Mouse (Mus musculus): Measurements from ENCODE around the gene Epdr1.

Gene Epdr1

DNA sequence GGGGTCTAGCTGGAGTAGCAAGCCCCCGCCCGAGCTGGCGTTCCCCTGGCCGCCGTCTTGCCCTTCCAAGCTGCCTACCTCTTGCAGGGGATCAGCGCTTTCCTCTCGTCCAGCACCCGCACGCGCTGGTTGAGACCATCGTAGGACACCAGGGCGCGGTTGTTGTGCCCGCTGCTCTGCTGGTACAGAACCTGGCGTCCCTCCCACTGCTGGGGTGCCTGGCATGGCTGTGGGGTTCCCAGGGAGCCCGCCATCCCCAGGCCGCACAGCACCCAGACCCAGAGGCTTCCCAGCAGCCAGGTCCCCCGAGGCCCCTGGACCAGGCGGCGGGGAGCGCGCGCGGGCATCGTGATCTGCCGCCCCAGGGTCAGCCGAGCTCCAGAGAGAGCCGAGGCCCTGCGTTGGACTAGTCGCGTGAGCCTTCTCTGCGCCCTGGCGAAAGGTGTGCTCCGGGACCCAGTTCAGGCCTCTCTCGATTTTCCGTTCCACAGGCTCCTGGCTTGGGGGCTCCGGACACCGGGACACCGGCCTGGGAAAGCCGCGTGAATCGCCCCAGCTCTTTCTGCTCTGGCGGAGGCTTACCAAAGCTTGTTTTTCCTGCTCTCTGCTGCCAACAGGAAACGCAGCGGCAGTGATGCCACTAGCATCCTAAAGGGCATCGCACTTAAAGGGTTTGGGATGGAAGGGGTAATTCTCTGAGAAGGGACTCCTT, at the start of gene Epdr1:
Epdr1 (minus strand) TSS at position 712 of the 712 bp plus-strand sequence.
- in situ Hi-C loops (cut with MboI, MseI) = no loop called here

DNA sequence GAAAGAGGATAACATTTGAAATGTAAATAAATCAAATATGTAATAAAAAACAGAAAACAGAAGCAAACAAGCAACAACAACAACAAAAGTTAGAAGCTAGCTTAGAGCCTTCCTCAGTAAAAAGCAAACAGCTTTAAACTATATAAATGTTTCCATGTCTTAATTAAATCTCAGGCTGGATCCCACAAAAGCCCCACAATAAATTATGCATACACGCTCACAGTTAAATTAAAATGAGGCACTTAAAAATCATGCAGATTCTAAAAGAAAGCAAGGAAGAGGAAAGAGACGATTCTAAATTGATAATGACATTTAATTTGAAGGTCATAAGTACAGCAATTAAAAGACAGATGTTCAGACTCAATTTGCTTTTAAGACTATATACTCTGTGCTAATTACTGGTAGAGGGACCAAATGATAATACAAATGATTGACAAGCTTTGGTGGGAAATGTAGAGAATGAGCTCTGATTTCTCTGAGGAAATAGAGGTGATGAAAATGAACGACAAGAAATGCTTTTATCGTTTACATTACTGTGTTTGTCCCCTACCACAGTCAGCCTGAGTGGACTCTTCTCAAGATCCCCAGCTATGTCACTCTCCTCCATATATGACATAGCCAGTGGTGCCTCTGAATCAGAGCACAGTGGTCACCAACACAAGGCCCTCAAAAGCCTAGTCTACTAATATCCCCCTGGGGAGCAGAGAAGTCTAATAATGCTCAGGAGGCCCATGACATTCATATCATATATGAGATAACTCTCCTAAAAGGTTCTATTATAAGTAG, 48.8 kb upstream of the Epdr1 start:
- in situ Hi-C loops (cut with MboI, MseI) = no loop called here

DNA sequence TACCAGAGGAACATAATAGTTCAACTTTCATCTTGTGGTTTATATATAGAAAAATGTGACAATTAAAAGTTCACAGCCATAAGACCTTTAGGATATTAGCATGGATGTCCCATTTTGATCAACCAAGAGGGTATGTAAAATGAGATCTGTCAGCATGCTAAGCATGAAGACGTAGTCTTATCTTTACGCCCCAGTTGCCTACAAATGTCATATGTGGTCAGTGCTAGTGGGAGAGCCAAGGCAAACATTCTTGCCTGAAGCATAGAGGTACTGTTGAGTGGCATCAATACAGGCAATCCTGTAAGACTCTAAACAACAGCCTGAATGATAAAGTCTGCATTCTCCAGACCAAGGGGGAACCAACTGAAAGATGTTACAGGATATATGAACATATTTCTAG, 32.7 kb upstream of the Epdr1 start:
- in situ Hi-C loops (cut with MboI, MseI) = no loop called here

DNA sequence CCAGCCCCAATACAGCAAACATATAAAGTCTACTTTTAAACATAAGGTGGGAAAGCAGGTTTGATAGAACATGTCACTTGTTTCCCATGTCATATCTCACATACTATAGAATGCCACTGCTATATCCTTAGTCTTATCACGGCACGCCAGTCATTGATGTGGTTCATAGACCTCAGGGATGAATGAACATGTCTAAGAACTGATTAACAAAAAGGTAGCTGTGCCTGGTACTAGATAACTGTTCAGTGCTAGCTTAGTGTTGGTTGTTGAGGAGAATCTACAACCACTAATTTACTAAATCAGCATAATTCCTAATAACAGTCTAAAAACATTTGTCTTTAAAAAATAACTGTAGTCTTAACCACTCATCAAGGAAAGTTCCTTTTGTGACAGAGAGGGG, 30.1 kb upstream of the Epdr1 start:
- in situ Hi-C loops (cut with MboI, MseI) = loop anchor here (10.0 kb wide), 1 partner anchor 365 kb away; no protein-coding TSS in a partner anchor

DNA sequence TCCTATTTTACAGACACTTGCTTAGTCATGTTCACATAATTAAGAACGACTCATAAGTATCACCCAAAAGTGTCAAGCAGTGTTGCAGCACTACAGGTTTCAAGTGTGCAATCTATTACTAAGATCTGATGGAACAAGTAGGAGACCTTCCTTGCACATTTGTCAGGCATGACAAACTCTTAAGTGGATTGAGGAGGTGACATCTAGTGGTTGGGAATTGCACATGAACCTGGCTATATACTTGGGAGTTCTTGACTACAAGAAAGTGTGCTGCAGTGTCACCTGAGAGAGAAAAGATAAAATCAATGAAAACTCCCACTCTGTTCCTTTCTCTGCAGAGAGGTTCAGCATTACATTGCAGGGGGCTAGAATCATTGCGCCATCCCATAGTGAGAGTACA, 24.5 kb upstream of the Epdr1 start:
- in situ Hi-C loops (cut with MboI, MseI) = loop anchor here (10.0 kb wide), 1 partner anchor 359 kb away; no protein-coding TSS in a partner anchor

DNA sequence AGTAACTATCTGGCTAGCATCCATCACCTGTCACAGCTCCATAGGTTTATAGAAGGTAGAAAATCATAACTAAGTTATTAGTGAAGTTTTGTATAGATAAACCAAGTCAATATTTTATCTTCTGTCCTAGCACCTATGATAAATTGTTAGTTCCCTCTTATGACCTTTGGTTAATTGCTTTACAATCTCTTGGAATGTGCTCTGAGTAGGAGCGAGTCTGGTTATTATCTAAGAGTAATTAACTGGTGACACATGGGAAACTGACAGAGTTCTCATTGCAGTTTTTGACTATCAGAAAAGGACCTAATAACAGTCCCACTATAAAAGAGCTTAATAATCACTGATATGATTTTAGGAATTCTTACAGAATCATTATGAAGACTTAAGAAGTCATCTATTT, 23.8 kb upstream of the Epdr1 start:
- in situ Hi-C loops (cut with MboI, MseI) = loop anchor here (10.0 kb wide), 1 partner anchor 359 kb away; no protein-coding TSS in a partner anchor

DNA sequence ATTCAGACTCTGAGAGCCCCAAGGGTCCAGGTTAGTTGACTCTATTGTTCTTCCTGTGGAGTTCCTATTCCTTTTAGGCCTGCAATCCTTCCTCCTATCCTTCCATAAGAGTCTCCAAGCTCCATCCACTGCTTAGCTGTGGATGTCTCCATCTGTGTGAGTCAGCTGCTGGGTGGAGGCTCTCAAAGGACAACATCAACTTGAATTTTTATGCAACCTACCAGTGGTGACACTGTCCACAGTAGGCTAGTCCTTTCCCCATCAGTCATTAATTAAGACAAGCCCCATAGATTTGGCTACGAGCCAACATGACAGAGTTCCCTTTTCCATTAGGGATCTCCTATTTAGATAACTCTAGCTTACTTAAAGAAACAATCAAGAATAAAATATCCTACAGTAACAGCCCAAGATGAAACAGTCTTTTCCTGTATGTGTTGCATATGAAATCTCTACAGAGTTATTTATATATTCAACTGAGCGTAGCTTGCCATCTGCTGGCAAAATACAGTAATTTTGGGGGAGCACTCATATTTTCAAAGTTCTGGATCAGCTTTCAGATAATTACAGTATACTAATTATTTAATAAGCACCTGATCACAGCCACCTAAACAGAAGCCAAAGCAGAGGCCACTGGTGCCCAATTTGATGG, 20.6 kb upstream of the Epdr1 start:
- in situ Hi-C loops (cut with MboI, MseI) = loop anchor here (10.0 kb wide), 1 partner anchor 356 kb away; no protein-coding TSS in a partner anchor

DNA sequence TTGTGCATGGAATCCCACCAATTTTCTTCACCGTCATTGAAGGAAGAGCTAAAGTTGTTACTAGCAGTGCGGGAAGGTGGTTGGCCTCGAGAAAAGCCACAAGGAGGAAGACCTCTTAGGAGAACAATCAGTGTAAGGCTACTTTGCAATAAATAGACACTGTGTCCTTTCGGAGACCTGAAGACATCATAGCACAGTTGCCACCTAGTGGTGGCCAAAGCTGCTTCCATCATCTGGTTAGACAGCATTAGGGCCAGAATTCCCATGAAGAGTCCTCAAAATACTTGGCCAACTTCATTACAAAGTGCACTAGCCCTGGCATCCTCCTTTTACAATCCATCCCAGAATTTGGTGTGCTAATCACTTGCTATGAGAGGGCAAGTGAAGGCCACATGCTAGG, 16.4 kb upstream of the Epdr1 start:
- in situ Hi-C loops (cut with MboI, MseI) = no loop called here

DNA sequence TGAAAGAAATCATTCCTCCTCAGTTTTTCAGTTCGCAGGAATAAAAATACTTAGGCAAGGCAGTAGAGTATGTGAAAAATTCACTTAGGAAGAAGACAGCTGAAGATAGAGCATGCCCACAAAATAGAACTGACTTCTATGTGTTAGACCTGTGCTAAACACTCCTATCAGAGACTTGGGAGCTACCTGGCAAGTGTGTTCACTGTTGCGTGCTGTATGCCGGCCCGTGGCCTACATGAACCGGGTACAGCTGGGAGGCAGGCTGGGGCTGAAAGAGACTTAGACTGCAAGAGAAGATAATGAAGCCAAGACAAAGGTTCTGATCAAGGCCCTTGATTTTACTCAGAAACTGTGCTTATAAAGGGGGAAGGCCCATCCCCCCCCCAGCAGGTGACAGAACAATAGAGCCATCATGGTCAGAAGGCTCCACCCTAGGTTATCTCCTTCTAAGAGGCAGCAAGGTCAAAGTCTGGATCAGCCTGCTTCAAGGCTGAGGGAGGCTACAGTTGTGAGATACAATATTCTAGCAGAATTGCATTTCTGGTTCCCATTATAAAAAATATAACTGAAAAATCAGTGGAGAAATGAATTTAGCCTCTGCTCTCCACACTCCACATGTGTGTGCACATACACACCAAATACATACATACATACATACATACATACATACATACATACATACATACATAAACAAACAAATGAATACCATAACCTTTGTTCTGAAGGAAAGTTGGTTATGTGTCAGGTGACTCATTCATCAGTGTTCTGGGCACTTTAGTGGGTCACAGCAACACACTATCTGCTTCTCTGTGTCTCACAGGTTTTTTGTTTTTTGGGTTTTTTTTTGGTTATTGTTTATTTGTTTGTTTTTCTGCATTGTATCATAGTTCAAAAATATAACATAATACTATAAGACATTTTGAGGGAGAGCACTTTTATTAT, 11.3 kb upstream of the Epdr1 start:
- in situ Hi-C loops (cut with MboI, MseI) = no loop called here

DNA sequence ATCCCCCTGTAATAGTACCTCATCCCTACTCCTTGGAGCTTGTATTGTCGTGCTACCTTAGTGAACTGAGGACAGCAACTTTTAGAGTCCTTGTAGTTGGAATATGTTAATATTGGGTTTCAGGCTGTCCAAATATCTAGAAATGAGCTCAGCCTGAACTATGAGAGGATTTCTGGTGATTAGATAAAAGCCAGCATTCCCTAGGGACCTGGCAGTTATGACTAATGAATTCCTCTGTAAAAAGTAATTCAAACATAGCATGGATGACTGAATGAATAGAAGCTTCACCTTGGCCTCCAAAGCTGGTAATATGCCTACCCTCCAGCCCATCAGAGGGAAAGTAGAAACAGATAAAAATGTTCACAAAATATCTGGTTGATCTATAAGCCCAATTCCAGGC, 6.7 kb upstream of the Epdr1 start:
- in situ Hi-C loops (cut with MboI, MseI) = no loop called here

DNA sequence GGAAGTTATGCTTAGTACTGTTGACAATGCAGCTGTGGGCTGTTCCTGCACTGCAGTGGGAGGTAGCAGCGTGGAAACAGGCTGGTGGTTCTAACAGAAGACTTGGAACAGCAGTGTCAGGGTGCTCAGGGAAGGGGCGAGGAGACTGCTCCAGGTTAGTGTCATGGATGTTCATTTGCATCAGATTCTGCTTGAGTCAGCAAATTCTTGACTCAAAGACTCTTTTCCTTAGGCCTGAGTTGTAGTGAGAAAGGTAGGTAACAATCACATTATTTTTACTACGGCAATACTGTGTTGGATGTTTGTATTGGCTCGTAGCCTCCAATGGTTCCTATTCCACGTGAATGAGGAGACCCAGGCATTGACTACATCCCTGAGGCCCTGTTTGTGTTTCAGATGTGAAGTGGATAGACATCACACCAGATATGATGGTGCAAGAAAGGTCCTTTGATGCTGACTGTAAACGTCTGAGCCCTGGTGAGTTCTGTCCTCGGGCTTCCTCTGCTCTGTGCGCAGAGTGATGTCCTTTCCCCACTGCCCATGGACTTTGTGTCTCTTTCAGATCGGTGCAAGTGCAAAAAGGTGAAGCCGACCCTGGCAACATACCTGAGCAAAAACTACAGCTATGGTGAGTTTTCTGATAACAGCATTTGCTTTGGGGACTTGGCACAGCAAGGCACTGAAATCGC, 5.0 kb upstream of the Epdr1 start:
- in situ Hi-C loops (cut with MboI, MseI) = no loop called here

DNA sequence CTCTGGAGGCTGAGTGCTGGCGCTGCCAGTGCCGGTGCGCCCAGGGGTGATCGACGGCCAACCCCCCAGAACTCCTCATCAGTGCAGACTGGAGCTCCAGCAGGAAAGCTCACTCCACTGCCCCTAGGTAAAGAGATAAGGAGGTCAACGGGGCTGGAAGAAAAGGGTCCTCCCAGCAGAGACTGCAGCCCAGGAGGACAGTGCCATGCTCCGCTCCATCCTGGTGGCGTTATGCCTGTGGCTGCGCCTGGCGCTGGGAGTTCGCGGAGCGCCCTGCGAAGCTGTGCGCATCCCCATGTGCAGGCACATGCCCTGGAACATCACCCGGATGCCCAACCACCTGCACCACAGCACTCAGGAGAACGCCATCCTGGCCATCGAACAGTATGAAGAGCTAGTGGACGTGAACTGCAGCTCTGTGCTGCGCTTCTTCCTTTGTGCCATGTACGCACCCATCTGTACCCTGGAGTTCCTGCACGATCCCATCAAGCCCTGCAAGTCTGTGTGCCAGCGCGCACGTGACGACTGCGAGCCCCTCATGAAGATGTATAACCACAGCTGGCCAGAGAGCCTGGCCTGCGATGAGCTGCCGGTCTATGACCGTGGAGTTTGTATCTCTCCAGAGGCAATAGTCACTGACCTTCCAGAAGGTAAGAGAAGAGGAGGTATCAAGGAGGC, 3.6 kb upstream of the Epdr1 start:
- in situ Hi-C loops (cut with MboI, MseI) = no loop called here

DNA sequence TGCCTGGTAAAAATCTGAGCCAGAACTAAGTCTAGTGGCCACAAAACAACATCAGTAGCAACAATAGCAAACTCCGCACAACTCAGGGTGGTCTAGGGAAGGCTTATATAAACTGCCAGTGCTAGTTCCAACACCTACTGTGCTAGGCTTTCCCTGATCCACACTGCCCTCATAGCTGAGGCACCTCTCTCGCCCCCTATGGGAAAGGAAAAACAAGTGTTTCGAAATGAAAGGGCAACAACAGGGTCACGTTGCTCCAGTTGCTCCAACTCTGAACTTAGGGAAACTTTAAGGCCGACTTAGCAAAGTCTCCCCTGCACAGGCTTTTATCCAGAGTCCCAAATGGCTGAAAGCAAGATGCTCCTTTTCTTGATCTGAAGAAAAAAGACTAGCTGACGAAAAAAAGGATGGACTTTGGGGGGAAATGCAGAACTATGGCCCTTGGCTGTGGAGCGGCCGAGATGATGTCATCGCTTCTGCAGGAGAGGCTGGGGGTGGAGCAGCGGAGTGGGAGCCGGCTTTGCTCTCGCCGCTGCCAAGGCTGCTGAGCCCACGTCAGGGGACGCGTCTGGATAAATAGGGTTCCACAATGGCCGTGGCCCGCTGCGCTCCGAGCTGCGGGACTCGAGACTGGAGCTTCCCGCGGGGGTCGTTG, 3.0 kb upstream of the Epdr1 start, which contains the start of gene Sfrp4:
Sfrp4 (plus strand) TSS at position 532 of the 655 bp plus-strand sequence.
- in situ Hi-C loops (cut with MboI, MseI) = no loop called here

DNA sequence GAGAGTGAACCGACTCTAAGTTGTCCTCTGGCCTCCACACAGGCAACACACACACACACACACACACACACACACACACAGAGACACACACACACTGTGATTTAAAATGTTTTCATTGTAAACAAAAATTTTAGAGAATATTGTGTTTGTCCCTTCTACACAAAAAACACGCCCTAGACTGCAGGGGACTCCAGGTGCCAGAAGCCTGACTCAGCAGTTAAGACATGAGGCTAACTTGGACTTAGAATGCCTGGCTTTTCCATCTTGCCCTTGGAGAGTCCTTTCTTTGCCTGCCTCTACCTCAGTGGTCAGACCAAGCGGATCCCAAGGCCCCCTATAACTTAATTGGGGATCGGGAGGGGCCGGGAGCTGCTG, 899 bp downstream of the Epdr1 start:
- in situ Hi-C loops (cut with MboI, MseI) = no loop called here

DNA sequence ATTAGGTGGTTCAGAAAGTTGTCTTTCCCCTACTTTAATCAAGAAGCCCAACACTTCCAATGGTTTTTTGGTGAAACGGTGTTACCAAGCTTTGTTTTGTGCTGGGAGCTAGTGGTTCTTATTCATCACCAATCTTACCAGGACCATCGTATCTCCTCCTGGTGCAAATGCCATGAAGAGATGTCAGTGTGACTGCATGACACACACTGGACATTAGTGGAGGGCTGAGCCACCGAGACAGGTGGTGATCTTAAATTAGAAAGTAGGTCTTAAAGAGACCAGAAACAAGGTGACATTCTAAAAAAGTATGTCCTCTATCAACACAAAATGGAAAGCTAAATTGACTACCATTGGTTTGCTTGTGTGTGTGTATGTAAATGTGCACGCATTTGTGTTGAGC, 1.6 kb downstream of the Epdr1 start:
- in situ Hi-C loops (cut with MboI, MseI) = no loop called here

DNA sequence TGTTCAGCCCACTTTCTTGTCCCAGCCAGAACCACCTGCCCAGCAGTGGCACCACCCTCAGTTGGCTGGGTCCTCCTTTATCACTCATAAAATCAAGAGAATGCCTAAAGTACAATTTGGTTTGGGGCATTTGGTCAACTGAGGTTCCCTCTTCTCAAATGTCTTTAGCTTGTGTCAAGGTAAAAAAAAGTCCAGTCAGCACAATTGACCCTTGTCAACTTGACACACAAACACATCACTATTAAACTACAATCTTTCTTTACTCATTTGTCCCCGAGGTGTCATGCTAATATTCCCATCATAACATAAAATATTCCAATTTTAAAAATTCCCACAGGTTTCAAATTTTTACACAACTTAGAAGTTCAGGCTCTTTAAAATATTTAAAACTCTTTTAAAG, 5.4 kb downstream of the Epdr1 start:
- in situ Hi-C loops (cut with MboI, MseI) = no loop called here

DNA sequence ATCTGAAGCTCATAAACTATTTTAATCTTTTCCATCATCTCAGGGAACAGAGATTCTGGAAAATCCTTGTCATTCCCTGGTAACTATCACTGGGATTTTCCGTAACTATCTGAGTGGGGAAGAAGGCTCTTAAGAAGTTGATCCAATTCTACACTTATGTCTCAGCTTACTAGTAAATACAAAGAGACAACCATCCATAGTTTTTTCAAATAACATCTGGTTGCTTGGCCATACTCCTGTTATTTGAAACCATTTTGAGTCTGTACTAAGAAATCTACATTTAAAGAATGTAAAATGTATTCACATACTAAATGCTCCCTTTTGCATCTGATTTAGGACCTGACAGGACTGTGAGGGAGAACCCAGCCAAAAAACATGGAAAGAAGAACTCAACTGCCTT, 6.3 kb downstream of the Epdr1 start:
- in situ Hi-C loops (cut with MboI, MseI) = no loop called here

DNA sequence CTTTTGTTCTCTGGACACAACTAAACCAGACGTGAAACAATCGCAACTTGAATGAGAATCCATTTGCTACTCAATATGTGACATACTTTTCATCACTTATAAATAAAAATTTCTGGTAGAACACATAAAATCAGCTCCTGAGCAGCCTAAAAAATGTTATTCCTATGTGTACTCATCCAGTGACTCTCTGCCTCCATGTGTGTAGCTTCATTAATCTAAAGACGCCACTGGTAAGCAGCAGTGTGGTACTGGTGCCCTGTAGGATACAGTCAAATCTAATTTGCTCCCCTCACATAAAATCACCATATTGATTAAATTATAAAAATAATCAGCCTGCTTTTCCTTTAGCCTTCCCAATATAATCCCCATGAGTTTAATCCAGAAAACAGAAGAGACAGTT, 6.8 kb downstream of the Epdr1 start:
- in situ Hi-C loops (cut with MboI, MseI) = no loop called here

DNA sequence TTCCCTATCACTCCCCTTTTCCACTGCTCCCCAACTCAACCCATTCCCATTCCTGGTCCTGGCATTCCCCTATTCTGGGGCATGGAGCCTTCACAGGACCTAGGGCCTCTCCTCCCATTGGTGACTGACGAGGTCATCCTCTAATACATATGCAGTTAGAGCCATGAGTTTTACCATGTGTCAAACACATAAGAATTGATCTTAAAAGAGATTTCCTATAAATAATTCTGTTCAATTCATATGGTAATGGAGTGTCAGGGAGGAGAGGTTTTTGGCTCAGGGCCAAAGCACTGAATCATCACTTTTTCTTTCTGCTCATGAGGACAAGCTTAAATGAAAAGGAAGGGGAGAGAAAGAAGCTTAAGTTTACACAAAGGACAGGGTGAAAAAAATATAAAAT, 7.4 kb downstream of the Epdr1 start:
- in situ Hi-C loops (cut with MboI, MseI) = no loop called here

DNA sequence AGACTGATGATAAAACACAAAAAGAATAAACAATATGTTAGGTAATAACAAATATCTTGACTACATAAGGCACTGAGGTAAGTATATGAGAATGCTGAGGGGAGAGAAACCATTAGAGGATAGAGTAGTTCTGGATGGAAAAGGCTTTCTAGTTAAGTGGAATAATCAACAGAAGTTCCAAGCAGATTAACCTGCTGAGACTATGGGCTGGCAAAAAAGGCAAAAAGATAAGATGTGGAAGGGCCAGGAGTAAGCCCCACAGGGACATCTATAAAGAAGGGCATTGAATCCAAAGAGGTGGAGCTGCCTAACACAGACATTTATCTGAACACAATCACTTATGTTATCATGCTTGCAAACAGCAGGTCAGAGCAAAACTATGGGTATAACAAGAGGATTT, 11.6 kb downstream of the Epdr1 start:
- in situ Hi-C loops (cut with MboI, MseI) = no loop called here
